ENCODE assay signal across 22 mouse cellular contexts in the genomic region with DNA sequence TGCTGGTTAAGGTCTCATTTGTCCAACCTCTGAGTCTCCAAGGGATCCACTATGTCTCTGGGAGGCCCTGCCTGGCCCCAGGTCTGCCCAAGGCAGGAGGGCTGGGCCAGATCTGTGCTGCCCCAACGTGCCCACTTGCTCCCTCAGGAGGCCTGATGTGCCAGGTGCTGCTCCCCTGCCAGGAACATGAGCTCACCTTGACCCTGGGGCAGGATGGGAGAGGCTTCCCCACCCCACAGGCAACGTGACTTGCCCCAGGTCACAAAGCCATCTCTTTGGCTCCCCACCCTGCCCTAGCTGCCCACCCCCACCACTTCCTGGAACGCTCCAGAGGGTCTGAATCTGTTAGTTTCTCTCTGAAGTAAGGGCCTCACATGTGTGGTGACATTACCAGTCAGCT. TPM values are rescaled to one million over a fixed set of nuclear protein-coding genes. Genes with fewer than 3 reads are reported as not detected.
DNase-seq lines count a peak whose midpoint lies in the region; ATAC-seq and TF ChIP-seq lines count a peak whose summit lies in the region.
"Had no signal": no experiment of that assay in that cellular context is flagged by ENCODE, and none has a peak within 500 bp of the region (broad histone marks: within the 10 kb centered on the region; RNA-seq: fewer than 3 reads in every experiment).

No protein-coding gene starts in this region.

- 0 out of 2 replicates have a peak, but pooled peaks cover 7% of the 10 kb centered on the region for H3K4me1 ChIP-seq in hindbrain, embryonic 13.5 days (replicated peaks)
- H3K4me1 ChIP-seq in hindbrain, embryonic 11.5 days (replicated peaks; ENCODE audit: control insufficient read depth, insufficient read depth, low read length) = no peaks in the 10 kb centered on the region
- H3K4me1 ChIP-seq in midbrain, embryonic 10.5 days = peaks cover 19% of the 10 kb centered on the region; the same call in 1 of the 2 replicates
- H3K4me1 ChIP-seq in midbrain, postnatal 0 days (ENCODE audit: insufficient read depth, low read length) = no peaks in the 10 kb centered on the region
- peaks cover 17% of the 10 kb centered on the region for H3K4me1 ChIP-seq in limb, embryonic 10.5 days
- no peaks in the 10 kb centered on the region for H3K4me1 ChIP-seq in stomach, postnatal 0 days (replicated peaks; ENCODE audit: control insufficient read depth, insufficient read depth)

- no peak overlapping the region for H3K4me2 ChIP-seq in hindbrain, embryonic 13.5 days
- H3K4me2 ChIP-seq in hindbrain, embryonic 11.5 days (replicated peaks; ENCODE audit: low read depth, low read length) = no peak overlapping the region
- H3K4me2 ChIP-seq in midbrain, postnatal 0 days (ENCODE audit: low read depth, low read length, poor library complexity, severe bottlenecking) = no peak overlapping the region
- H3K4me2 ChIP-seq in stomach, postnatal 0 days (replicated peaks; ENCODE audit: low read depth) = no peak overlapping the region
- H3K4me2 ChIP-seq: embryonic facial prominence, embryonic 13.5 days; hindbrain, embryonic 14.5 days; neural tube, embryonic 15.5 days had no signal

- H3K9me3 ChIP-seq in hindbrain, embryonic 13.5 days = no peaks in the 10 kb centered on the region
- no peaks in the 10 kb centered on the region for H3K9me3 ChIP-seq in hindbrain, embryonic 11.5 days (ENCODE audit: control insufficient read depth, low read length)
- no peaks in the 10 kb centered on the region for H3K9me3 ChIP-seq in midbrain, embryonic 10.5 days (replicated peaks)
- H3K9me3 ChIP-seq in midbrain, postnatal 0 days (ENCODE audit: low read length) = no peaks in the 10 kb centered on the region
- no peaks in the 10 kb centered on the region for H3K9me3 ChIP-seq in limb, embryonic 10.5 days (replicated peaks)
- H3K9me3 ChIP-seq in stomach, postnatal 0 days (ENCODE audit: control insufficient read depth, low read length) = no peaks in the 10 kb centered on the region
- H3K9me3 ChIP-seq: embryonic facial prominence, embryonic 13.5 days; neural tube, embryonic 15.5 days had no signal

- no peak for TF ChIP-seq CTCF in midbrain, postnatal 0 days (IDR thresholded peaks at IDR 0.05)
- peak; percentile 15; the same call in 1 of the 2 replicates for TF ChIP-seq CTCF in stomach, postnatal 0 days (IDR thresholded peaks at IDR 0.05; ENCODE audit: low read depth)

- DNase-seq in hindbrain, embryonic 11.5 days (ENCODE audit: low spot score) = no peak
- no peak for DNase-seq in midbrain, embryonic 10.5 days (ENCODE audit: low spot score)
- no peak for DNase-seq in midbrain, postnatal 0 days (ENCODE audit: low spot score)
- no peak for DNase-seq in limb, embryonic 10.5 days (ENCODE audit: low spot score)
- no peak for DNase-seq in stomach, postnatal 0 days (ENCODE audit: low spot score)
- DNase-seq in adrenal gland, adult (ENCODE audit: inconsistent age in 2 of 2, low spot score in 1 of 2) = no peak
- DNase-seq: adrenal gland, postnatal 10 days; cerebellum, adult 18-20 months; cerebellum, postnatal 25 days; forebrain, postnatal 0 days; gastrocnemius, postnatal 14 days; kidney, adult 8-10 months; kidney, postnatal 10 days; right cerebral cortex, adult 18-20 months; thymus, postnatal 14 days had no signal

- no peak overlapping the region for H3K27ac ChIP-seq in hindbrain, embryonic 13.5 days
- H3K27ac ChIP-seq in hindbrain, embryonic 11.5 days (ENCODE audit: low read depth, low read length) = no peak overlapping the region
- peak overlapping the region; percentile 49; the same call in 1 of the 2 replicates for H3K27ac ChIP-seq in midbrain, embryonic 10.5 days (replicated peaks)
- no peak overlapping the region for H3K27ac ChIP-seq in midbrain, postnatal 0 days (ENCODE audit: low read depth, low read length)
- H3K27ac ChIP-seq in limb, embryonic 10.5 days = peak overlapping the region; percentile 57; the same call in 1 of the 2 replicates
- peak overlapping the region; percentile 45; the same call in 1 of the 2 replicates for H3K27ac ChIP-seq in stomach, postnatal 0 days (replicated peaks)
- H3K27ac ChIP-seq: embryonic facial prominence, embryonic 13.5 days; hindbrain, embryonic 14.5 days; neural tube, embryonic 15.5 days had no signal

- 62% methylated on average over 3 of the region's 3 CpGs for WGBS in hindbrain, embryonic 13.5 days
- 53% methylated on average over 3 of the region's 3 CpGs for WGBS in hindbrain, embryonic 11.5 days
- WGBS in midbrain, embryonic 10.5 days = 60% methylated on average over 3 of the region's 3 CpGs
- 72% methylated on average over 3 of the region's 3 CpGs for WGBS in midbrain, postnatal 0 days
- WGBS in limb, embryonic 10.5 days = 62% methylated on average over 3 of the region's 3 CpGs
- 50% methylated on average over 3 of the region's 3 CpGs for WGBS in stomach, postnatal 0 days

- H3K27me3 ChIP-seq in hindbrain, embryonic 13.5 days = 0 out of 2 replicates have a peak, but pooled peaks cover 6% of the 10 kb centered on the region
- no peaks in the 10 kb centered on the region for H3K27me3 ChIP-seq in hindbrain, embryonic 11.5 days (ENCODE audit: control insufficient read depth, insufficient read depth, low read length)
- H3K27me3 ChIP-seq in midbrain, embryonic 10.5 days (ENCODE audit: low read depth, poor library complexity, severe bottlenecking) = peaks cover 36% of the 10 kb centered on the region
- no peaks in the 10 kb centered on the region for H3K27me3 ChIP-seq in midbrain, postnatal 0 days (ENCODE audit: insufficient read depth, low read length)
- H3K27me3 ChIP-seq in limb, embryonic 10.5 days (ENCODE audit: low read depth, poor library complexity, severe bottlenecking) = no peaks in the 10 kb centered on the region
- no peaks in the 10 kb centered on the region for H3K27me3 ChIP-seq in stomach, postnatal 0 days (ENCODE audit: control insufficient read depth, insufficient read depth, low read length)
- H3K27me3 ChIP-seq: embryonic facial prominence, embryonic 13.5 days; neural tube, embryonic 15.5 days had no signal

- no peaks in the 10 kb centered on the region for H3K36me3 ChIP-seq in hindbrain, embryonic 13.5 days
- H3K36me3 ChIP-seq in hindbrain, embryonic 11.5 days (ENCODE audit: control insufficient read depth, insufficient read depth, low read length) = no peaks in the 10 kb centered on the region
- no peaks in the 10 kb centered on the region for H3K36me3 ChIP-seq in midbrain, embryonic 10.5 days
- H3K36me3 ChIP-seq in midbrain, postnatal 0 days (ENCODE audit: insufficient read depth, low read length) = no peaks in the 10 kb centered on the region
- no peaks in the 10 kb centered on the region for H3K36me3 ChIP-seq in limb, embryonic 10.5 days
- H3K36me3 ChIP-seq in stomach, postnatal 0 days (ENCODE audit: control insufficient read depth, insufficient read depth, low read length) = no peaks in the 10 kb centered on the region
- H3K36me3 ChIP-seq: embryonic facial prominence, embryonic 13.5 days; neural tube, embryonic 15.5 days had no signal

- H3K4me3 ChIP-seq in hindbrain, embryonic 13.5 days = no peak overlapping the region
- H3K4me3 ChIP-seq in hindbrain, embryonic 11.5 days (ENCODE audit: low read depth, low read length) = no peak overlapping the region
- H3K4me3 ChIP-seq in midbrain, embryonic 10.5 days = no peak overlapping the region
- no peak overlapping the region for H3K4me3 ChIP-seq in midbrain, postnatal 0 days (ENCODE audit: low read depth, low read length)
- no peak overlapping the region for H3K4me3 ChIP-seq in limb, embryonic 10.5 days
- no peak overlapping the region for H3K4me3 ChIP-seq in stomach, postnatal 0 days (ENCODE audit: low read depth, low read length)
- H3K4me3 ChIP-seq: embryonic facial prominence, embryonic 13.5 days; neural tube, embryonic 15.5 days had no signal

- 0 out of 2 replicates have a peak overlapping the region, but pooled peaks have one; percentile 11 for H3K9ac ChIP-seq in hindbrain, embryonic 13.5 days
- no peak overlapping the region for H3K9ac ChIP-seq in hindbrain, embryonic 11.5 days (ENCODE audit: low read depth, low read length)
- no peak overlapping the region for H3K9ac ChIP-seq in midbrain, postnatal 0 days (replicated peaks; ENCODE audit: low read length, poor library complexity, severe bottlenecking)
- H3K9ac ChIP-seq in stomach, postnatal 0 days (ENCODE audit: low read length) = no peak overlapping the region
- H3K9ac ChIP-seq: embryonic facial prominence, embryonic 13.5 days; forebrain, postnatal 0 days; hindbrain, embryonic 14.5 days; neural tube, embryonic 15.5 days had no signal

- no peak for ATAC-seq in hindbrain, embryonic 13.5 days (ENCODE audit: low FRiP score)
- no peak for ATAC-seq in hindbrain, embryonic 11.5 days (ENCODE audit: low FRiP score)
- ATAC-seq in midbrain, postnatal 0 days (ENCODE audit: low FRiP score) = no peak
- ATAC-seq in stomach, postnatal 0 days (ENCODE audit: low FRiP score, low TSS enrichment) = peak; percentile 41; the same call in 1 of the 2 replicates
- no peak for ATAC-seq in granulocyte monocyte progenitor cell, adult 5-6 weeks (replicated peaks; ENCODE audit: poor library complexity, severe bottlenecking)
- ATAC-seq: forebrain, postnatal 0 days; midbrain, embryonic 16.5 days had no signal

- TF ChIP-seq EP300 in stomach, postnatal 0 days (optimal IDR thresholded peaks at IDR 0.05) = no peak

RNA-seq across cellular contexts. Expression of a gene that starts 22.8 kb away (rescaled TPM):
- 28.2 and 28.7 TPM in 2 replicates for polyA plus RNA-seq in hindbrain, embryonic 13.5 days (2015; fragmentation: Nextera tagmentation; extraction: Ambion mirVana)
- 37.2 and 39.0 TPM in 2 replicates for polyA plus RNA-seq in hindbrain, embryonic 11.5 days (2014; fragmentation: Nextera tagmentation; extraction: Ambion mirVana)
- polyA plus RNA-seq in midbrain, embryonic 10.5 days (2016; fragmentation: Nextera tagmentation; extraction: Ambion mirVana) = 38.2 and 46.0 TPM in 2 replicates
- total RNA-seq in midbrain, postnatal 0 days (2014; rRNA removed) = 26.0 and 29.5 TPM in 2 replicates
- 17.3 and 21.4 TPM in 2 replicates for polyA plus RNA-seq in midbrain, postnatal 0 days (2015; fragmentation: Nextera tagmentation; extraction: Ambion mirVana)
- polyA plus RNA-seq in limb, embryonic 10.5 days (2016; fragmentation: Nextera tagmentation; extraction: Ambion mirVana) = 40.5 and 47.2 TPM in 2 replicates
- polyA plus RNA-seq in stomach, postnatal 0 days (2015; fragmentation: Nextera tagmentation; extraction: Ambion mirVana) = 16.7 and 17.4 TPM in 2 replicates
- total RNA-seq in granulocyte monocyte progenitor cell, adult 5-6 weeks (2014; fragmentation: Nextera tagmentation) = 15.0 and 27.7 TPM in 2 replicates
- total RNA-seq in granulocyte monocyte progenitor cell, adult 5-6 weeks (2017) = 19.7 and 26.2 TPM in 2 replicates

RNA-seq across cellular contexts. Expression of a gene that starts 23.1 kb away (rescaled TPM):
- 48.8 and 57.0 TPM in 2 replicates for polyA plus RNA-seq in hindbrain, embryonic 13.5 days (2015; fragmentation: Nextera tagmentation; extraction: Ambion mirVana)
- polyA plus RNA-seq in hindbrain, embryonic 11.5 days (2014; fragmentation: Nextera tagmentation; extraction: Ambion mirVana) = 232 and 255 TPM in 2 replicates
- polyA plus RNA-seq in midbrain, embryonic 10.5 days (2016; fragmentation: Nextera tagmentation; extraction: Ambion mirVana) = 317 and 336 TPM in 2 replicates
- 9.9 and 17.4 TPM in 2 replicates for total RNA-seq in midbrain, postnatal 0 days (2014; rRNA removed)
- 18.7 and 21.3 TPM in 2 replicates for polyA plus RNA-seq in midbrain, postnatal 0 days (2015; fragmentation: Nextera tagmentation; extraction: Ambion mirVana)
- polyA plus RNA-seq in limb, embryonic 10.5 days (2016; fragmentation: Nextera tagmentation; extraction: Ambion mirVana) = 323 and 325 TPM in 2 replicates
- 33.8 and 44.0 TPM in 2 replicates for polyA plus RNA-seq in stomach, postnatal 0 days (2015; fragmentation: Nextera tagmentation; extraction: Ambion mirVana)
- 79.1 and 81.0 TPM in 2 replicates for total RNA-seq in granulocyte monocyte progenitor cell, adult 5-6 weeks (2014; fragmentation: Nextera tagmentation)
- total RNA-seq in granulocyte monocyte progenitor cell, adult 5-6 weeks (2017) = 186 and 201 TPM in 2 replicates

RNA-seq across cellular contexts. Expression of a gene that starts 28.7 kb away (rescaled TPM):
- polyA plus RNA-seq in hindbrain, embryonic 13.5 days (2015; fragmentation: Nextera tagmentation; extraction: Ambion mirVana) = 126 and 130 TPM in 2 replicates
- polyA plus RNA-seq in hindbrain, embryonic 11.5 days (2014; fragmentation: Nextera tagmentation; extraction: Ambion mirVana) = 257 and 262 TPM in 2 replicates
- polyA plus RNA-seq in midbrain, embryonic 10.5 days (2016; fragmentation: Nextera tagmentation; extraction: Ambion mirVana) = 309 and 347 TPM in 2 replicates
- 91.2 and 99.5 TPM in 2 replicates for total RNA-seq in midbrain, postnatal 0 days (2014; rRNA removed)
- 119 and 126 TPM in 2 replicates for polyA plus RNA-seq in midbrain, postnatal 0 days (2015; fragmentation: Nextera tagmentation; extraction: Ambion mirVana)
- polyA plus RNA-seq in limb, embryonic 10.5 days (2016; fragmentation: Nextera tagmentation; extraction: Ambion mirVana) = 340 and 345 TPM in 2 replicates
- polyA plus RNA-seq in stomach, postnatal 0 days (2015; fragmentation: Nextera tagmentation; extraction: Ambion mirVana) = 84.0 and 87.3 TPM in 2 replicates
- total RNA-seq in granulocyte monocyte progenitor cell, adult 5-6 weeks (2014; fragmentation: Nextera tagmentation) = 154 and 174 TPM in 2 replicates
- 251 and 253 TPM in 2 replicates for total RNA-seq in granulocyte monocyte progenitor cell, adult 5-6 weeks (2017)

RNA-seq across cellular contexts. Expression of a gene that starts 40.4 kb away (rescaled TPM):
- 41.1 and 45.7 TPM in 2 replicates for polyA plus RNA-seq in hindbrain, embryonic 13.5 days (2015; fragmentation: Nextera tagmentation; extraction: Ambion mirVana)
- 50.9 and 56.4 TPM in 2 replicates for polyA plus RNA-seq in hindbrain, embryonic 11.5 days (2014; fragmentation: Nextera tagmentation; extraction: Ambion mirVana)
- polyA plus RNA-seq in midbrain, embryonic 10.5 days (2016; fragmentation: Nextera tagmentation; extraction: Ambion mirVana) = 68.3 and 72.7 TPM in 2 replicates
- 71.3 and 81.6 TPM in 2 replicates for total RNA-seq in midbrain, postnatal 0 days (2014; rRNA removed)
- polyA plus RNA-seq in midbrain, postnatal 0 days (2015; fragmentation: Nextera tagmentation; extraction: Ambion mirVana) = 24.5 and 28.1 TPM in 2 replicates
- 4.9 and 10.5 TPM in 2 replicates for polyA plus RNA-seq in limb, embryonic 10.5 days (2016; fragmentation: Nextera tagmentation; extraction: Ambion mirVana)
- 17.4 and 19.3 TPM in 2 replicates for polyA plus RNA-seq in stomach, postnatal 0 days (2015; fragmentation: Nextera tagmentation; extraction: Ambion mirVana)
- not detected in 2 replicates for total RNA-seq in granulocyte monocyte progenitor cell, adult 5-6 weeks (2014; fragmentation: Nextera tagmentation)
- not detected in 2 replicates for total RNA-seq in granulocyte monocyte progenitor cell, adult 5-6 weeks (2017)
- polyA plus RNA-seq: inflammation-experienced regulatory T-cells, adult 6 months had no signal

RNA-seq across cellular contexts. Expression of a gene that starts 51.3 kb away (rescaled TPM):
- polyA plus RNA-seq in hindbrain, embryonic 13.5 days (2015; fragmentation: Nextera tagmentation; extraction: Ambion mirVana) = 0.86 and 0.87 TPM in 2 replicates
- polyA plus RNA-seq in hindbrain, embryonic 11.5 days (2014; fragmentation: Nextera tagmentation; extraction: Ambion mirVana) = 0.66 and 0.94 TPM in 2 replicates
- 0.27 and 0.71 TPM in 2 replicates for polyA plus RNA-seq in midbrain, embryonic 10.5 days (2016; fragmentation: Nextera tagmentation; extraction: Ambion mirVana)
- 1.2 TPM in 1 of 2 replicates, not detected in the other for total RNA-seq in midbrain, postnatal 0 days (2014; rRNA removed)
- polyA plus RNA-seq in midbrain, postnatal 0 days (2015; fragmentation: Nextera tagmentation; extraction: Ambion mirVana) = 0.31 and 0.53 TPM in 2 replicates
- polyA plus RNA-seq in limb, embryonic 10.5 days (2016; fragmentation: Nextera tagmentation; extraction: Ambion mirVana) = 0.30 and 0.91 TPM in 2 replicates
- polyA plus RNA-seq in stomach, postnatal 0 days (2015; fragmentation: Nextera tagmentation; extraction: Ambion mirVana) = 0.25 and 0.42 TPM in 2 replicates
- 0.75 TPM in 1 of 2 replicates, not detected in the other for total RNA-seq in granulocyte monocyte progenitor cell, adult 5-6 weeks (2014; fragmentation: Nextera tagmentation)
- 0.15 and 0.30 TPM in 2 replicates for total RNA-seq in granulocyte monocyte progenitor cell, adult 5-6 weeks (2017)

Comparison
In these comparisons a context has a peak if more than half of its experiments do, and no peak if none do; other contexts are left out.
1. H3K27ac ChIP-seq: peak in midbrain, embryonic 10.5 days (single experiment), limb, embryonic 10.5 days (single experiment) and stomach, postnatal 0 days (single experiment); none in hindbrain, embryonic 13.5 days (single experiment), hindbrain, embryonic 11.5 days (single experiment) and midbrain, postnatal 0 days (single experiment).